Mouse (Mus musculus) heart, embryonic 14.5 days (tissue): Measurements from ENCODE around the gene Apobec2. TPM values are rescaled to one million over a fixed set of nuclear protein-coding genes. Genes with fewer than 3 reads are reported as not detected.

Source experiments
- ATAC-seq: fragments of 200-750 bp; cut with Nextera tagmentation; 2 replicates; pipeline ENCODE4 v1.8.0; 2017; ENCODE audit warnings: low read depth, moderate TSS enrichment; ENCODE audit not compliant: insufficient number of reproducible peaks, insufficient read depth, low FRiP score
- H3K27ac ChIP-seq, 2 experiments: fragments of 200-500 bp in 1 of 2; fragments of 300-500 bp in 1 of 2; sonication (generic) in 1 of 2; replicated peaks in 1 of 2; 2 replicates each; pipeline ENCODE4 v1.5.1; 2012 to 2014; ENCODE audit warnings: low read depth in 2 of 2, low read length in 2 of 2, control low read depth in 1 of 2, mild to moderate bottlenecking in 1 of 2, mixed read lengths in 1 of 2; ENCODE audit not compliant: control insufficient read depth in 1 of 2, insufficient read depth in 1 of 2
- H3K27me3 ChIP-seq: fragments of 300-500 bp; sonication (generic); 2 replicates; pipeline ENCODE4 v1.6.1; 2014; ENCODE audit warnings: mild to moderate bottlenecking, low read length, control low read depth; ENCODE audit not compliant: control insufficient read depth, insufficient read depth
- H3K36me3 ChIP-seq: fragments of 300-500 bp; sonication (generic); 2 replicates; pipeline ENCODE4 v1.6.1; 2014; ENCODE audit warnings: mild to moderate bottlenecking, control low read depth, low read length, mixed read lengths; ENCODE audit not compliant: control insufficient read depth, insufficient read depth
- H3K4me1 ChIP-seq, 2 experiments: fragments of 200-500 bp in 1 of 2; fragments of 300-500 bp in 1 of 2; sonication (generic) in 1 of 2; 2 replicates each; pipeline ENCODE4 v1.6.1; 2012 to 2014; ENCODE audit warnings: low read length in 2 of 2, control low read depth in 1 of 2, mixed read lengths in 1 of 2; ENCODE audit not compliant: control insufficient read depth in 2 of 2, insufficient read depth in 2 of 2
- H3K4me2 ChIP-seq: fragments of 300-500 bp; sonication (generic); 2 replicates; pipeline ENCODE4 v1.6.1; 2014; ENCODE audit warnings: mild to moderate bottlenecking, low read length
- H3K4me3 ChIP-seq, 2 experiments: fragments of 200-500 bp in 1 of 2; fragments of 300-500 bp in 1 of 2; sonication (generic) in 1 of 2; 2 replicates each; pipeline ENCODE4 v1.5.1; 2012 to 2014; ENCODE audit warnings: low read length in 2 of 2, mild to moderate bottlenecking in 2 of 2, control low read depth in 1 of 2, low read depth in 1 of 2, moderate library complexity in 1 of 2; ENCODE audit not compliant: control insufficient read depth in 1 of 2, insufficient read depth in 1 of 2
- H3K9ac ChIP-seq: fragments of 300-500 bp; sonication (generic); 2 replicates; pipeline ENCODE4 v1.6.1; 2014; ENCODE audit warnings: mild to moderate bottlenecking, low read length
- H3K9me3 ChIP-seq: fragments of 300-500 bp; sonication (generic); 2 replicates; pipeline ENCODE4 v1.6.1; 2016; ENCODE audit warnings: low read length, control low read depth; ENCODE audit not compliant: control insufficient read depth
- WGBS: fragments of 180-500 bp; shearing (Covaris S2); extraction: QIAGEN DNeasy Blood & Tissue Kit; methylation state at CpG from one replicate; pipeline ENCODE4 v1.1.7; 2014; 5-methylcytosine and 5-hydroxymethylcytosine counted together
- polyA plus RNA-seq: library from polyadenylated mRNA; unstranded; fragments of >200 nt; fragmentation: Nextera tagmentation; extraction: Ambion mirVana; gene quantifications from 2 replicates; pipeline ENCODE4 v1.2.1, GENCODE M21; 2014

The Apobec2 gene
- polyA plus RNA-seq, 1 experiment from 2014 or later, result 243 TPM

GRCm38 (mm10) chr17:48388666-48389065, 44.1 kb downstream of the Apobec2 start:
- Histone ChIP-seq H3K27ac (no peak overlapping the region), H3K4me3 (no peak overlapping the region), H3K9me3 (no peaks in the 10 kb centered on the region), H3K27me3 (no peaks in the 10 kb centered on the region), H3K4me2 (no peak overlapping the region), H3K36me3 (peaks cover 77% of the 10 kb centered on the region), H3K9ac (no peak overlapping the region), H3K4me1 (no peaks in the 10 kb centered on the region)
- no peak for ATAC-seq
- WGBS, result 74% methylated on average over 2 of the region's 2 CpGs

GRCm38 (mm10) chr17:48385786-48386461, 46.8 kb downstream of the Apobec2 start:
- ATAC-seq, result no peak
- WGBS, result 78% methylated on average over 2 of the region's 2 CpGs
- Histone ChIP-seq H3K4me1 (no peaks in the 10 kb centered on the region), H3K9me3 (no peaks in the 10 kb centered on the region), H3K4me3 (no peak overlapping the region), H3K9ac (no peak overlapping the region), H3K4me2 (no peak overlapping the region), H3K36me3 (peaks cover 50% of the 10 kb centered on the region), H3K27ac (no peak overlapping the region), H3K27me3 (no peaks in the 10 kb centered on the region)

DNA sequence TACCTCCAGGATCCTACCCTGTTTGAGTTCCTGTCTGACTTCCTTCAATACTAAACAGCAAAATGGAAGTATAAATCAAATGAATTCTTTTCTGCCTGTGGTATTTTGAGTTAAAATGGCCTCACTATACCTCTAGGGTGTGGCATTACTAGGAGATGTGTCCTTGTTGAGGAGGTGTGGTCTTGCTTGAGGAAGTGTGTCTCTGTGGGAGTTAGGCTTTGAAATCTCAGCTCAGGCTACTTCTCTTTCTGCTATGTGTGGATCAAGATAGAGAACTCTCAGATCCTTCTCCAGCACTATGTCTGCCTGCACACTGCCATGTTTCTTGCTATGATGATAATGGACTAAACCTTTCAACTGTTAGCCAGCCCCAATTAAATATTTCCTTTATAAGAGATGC, 53.7 kb downstream of the Apobec2 start:
- H3K9me3 ChIP-seq, result no peaks in the 10 kb centered on the region
- no peak for ATAC-seq
- no peaks in the 10 kb centered on the region for H3K27me3 ChIP-seq
- no peak overlapping the region for H3K4me3 ChIP-seq
- H3K4me1 ChIP-seq, result no peaks in the 10 kb centered on the region
- no peak overlapping the region for H3K9ac ChIP-seq
- H3K36me3 ChIP-seq, result no peaks in the 10 kb centered on the region
- no peak overlapping the region for H3K27ac ChIP-seq
- H3K4me2 ChIP-seq, result no peak overlapping the region

GRCm38 (mm10) chr17:48376102-48376501, 56.6 kb downstream of the Apobec2 start:
- no peak overlapping the region for H3K27ac ChIP-seq
- WGBS, result 86% methylated on average over 1 of the region's 1 CpGs
- H3K4me3 ChIP-seq, result no peak overlapping the region
- H3K36me3 ChIP-seq, result no peaks in the 10 kb centered on the region
- H3K27me3 ChIP-seq, result no peaks in the 10 kb centered on the region
- no peaks in the 10 kb centered on the region for H3K9me3 ChIP-seq
- no peak overlapping the region for H3K9ac ChIP-seq
- no peak overlapping the region for H3K4me2 ChIP-seq
- H3K4me1 ChIP-seq, result no peaks in the 10 kb centered on the region
- ATAC-seq, result no peak

GRCm38 (mm10) chr17:48372987-48373386, 59.7 kb downstream of the Apobec2 start:
- Histone ChIP-seq H3K9ac (no peak overlapping the region), H3K4me3 (no peak overlapping the region), H3K4me1 (no peaks in the 10 kb centered on the region), H3K27ac (no peak overlapping the region), H3K4me2 (no peak overlapping the region), H3K27me3 (no peaks in the 10 kb centered on the region), H3K36me3 (no peaks in the 10 kb centered on the region), H3K9me3 (no peaks in the 10 kb centered on the region)
- 71% methylated on average over 8 of the region's 8 CpGs for WGBS
- no peak for ATAC-seq

- Histone ChIP-seq H3K36me3 (no peaks in the 10 kb centered on the region), H3K4me3 (no peak overlapping the region), H3K27me3 (no peaks in the 10 kb centered on the region), H3K9me3 (no peaks in the 10 kb centered on the region), H3K9ac (no peak overlapping the region), H3K4me1 (no peaks in the 10 kb centered on the region), H3K27ac (no peak overlapping the region), H3K4me2 (no peak overlapping the region)
- ATAC-seq, result no peak
Measured at GRCm38 (mm10) chr17:48371621-48372020, 61.1 kb downstream of the Apobec2 start.

Other genes starting within 250 kb of the Apobec2 start
- gene Trem1, start 200.2 kb downstream of the Apobec2 start, polyA plus RNA-seq, result 0.07 and 0.11 TPM in 2 replicates
- not detected in 2 replicates for gene Trem3, start 185.2 kb downstream of the Apobec2 start, polyA plus RNA-seq
- gene Treml4, start 168.6 kb downstream of the Apobec2 start, polyA plus RNA-seq, result 0.53 and 0.63 TPM in 2 replicates
- gene Treml2, start 133.4 kb downstream of the Apobec2 start, polyA plus RNA-seq, result 0.09 and 0.11 TPM in 2 replicates
- gene B430306N03Rik, start 116.8 kb downstream of the Apobec2 start, polyA plus RNA-seq, result 0.09 and 0.30 TPM in 2 replicates
- gene Trem2, start 86.5 kb downstream of the Apobec2 start, polyA plus RNA-seq, result 3.4 and 4.8 TPM in 2 replicates
- gene Treml1, start 73.0 kb downstream of the Apobec2 start, polyA plus RNA-seq, result 1.0 and 2.4 TPM in 2 replicates
- gene Nfya, start 23.0 kb downstream of the Apobec2 start, polyA plus RNA-seq, result 13.5 and 16.2 TPM in 2 replicates
- gene Oard1, start 22.9 kb downstream of the Apobec2 start, polyA plus RNA-seq, result 42.6 and 46.4 TPM in 2 replicates
- gene Tspo2, start 18.6 kb upstream of the Apobec2 start, polyA plus RNA-seq, result 3.6 and 5.0 TPM in 2 replicates
- 0.43 TPM in 1 of 2 replicates, not detected in the other for gene Unc5cl, start 22.0 kb upstream of the Apobec2 start, polyA plus RNA-seq